Mouse (Mus musculus): ENCODE data around the gene Ell2.
"Not testable (repeated sequence)": the region's sequence is repeated elsewhere in the genome, so short reads cannot be mapped to it uniquely, and the experiment has no call there.

Gene Ell2

DNA sequence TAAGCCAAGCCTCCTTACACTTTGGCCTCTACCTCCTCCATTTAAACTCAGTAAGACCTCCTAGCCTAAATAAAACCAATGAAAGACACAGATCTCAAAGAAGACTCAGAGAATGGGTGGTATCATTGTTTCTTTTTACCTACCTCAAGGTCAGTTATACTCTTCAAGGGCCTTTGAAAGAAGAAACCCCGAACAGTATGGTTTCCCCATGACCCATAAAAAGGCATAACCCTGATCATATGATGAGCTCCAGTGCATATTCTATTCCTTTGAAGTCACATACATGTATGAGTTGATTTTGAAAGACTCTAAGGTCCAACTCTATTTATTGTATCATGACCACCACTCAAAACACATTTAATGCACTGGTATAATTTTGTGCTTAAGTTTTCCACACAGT is at the start of gene Ell2:
Gene Ell2, plus strand, starts transcription at position 301 of the 400 bp plus-strand sequence.
- DNase-seq = no peak

DNA sequence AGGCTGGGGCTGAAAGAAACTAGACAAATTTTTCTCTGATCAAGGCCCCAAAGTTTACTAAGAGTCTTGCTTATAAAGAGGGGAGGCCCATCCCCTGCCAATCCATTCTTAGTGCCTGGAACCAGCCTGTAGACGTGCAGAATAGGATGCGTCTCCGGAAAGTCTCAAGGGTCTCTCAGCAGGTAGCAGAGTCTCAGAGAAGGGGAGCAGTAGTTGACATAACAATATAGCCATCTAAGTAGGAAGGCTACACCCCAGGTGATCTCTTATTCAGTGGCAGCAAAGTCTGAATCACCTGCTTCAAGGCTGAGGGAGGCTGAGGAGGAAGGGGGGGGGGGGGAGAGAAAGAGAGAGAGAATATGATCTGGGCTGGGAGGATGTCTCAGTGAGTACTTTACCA is 21.1 kb upstream of the Ell2 start:
- DNase-seq = no peak

- no peak for DNase-seq
These were observed 19.6 kb upstream of the Ell2 start for GRCm38 (mm10) chr13:75686995-75687394.

DNA sequence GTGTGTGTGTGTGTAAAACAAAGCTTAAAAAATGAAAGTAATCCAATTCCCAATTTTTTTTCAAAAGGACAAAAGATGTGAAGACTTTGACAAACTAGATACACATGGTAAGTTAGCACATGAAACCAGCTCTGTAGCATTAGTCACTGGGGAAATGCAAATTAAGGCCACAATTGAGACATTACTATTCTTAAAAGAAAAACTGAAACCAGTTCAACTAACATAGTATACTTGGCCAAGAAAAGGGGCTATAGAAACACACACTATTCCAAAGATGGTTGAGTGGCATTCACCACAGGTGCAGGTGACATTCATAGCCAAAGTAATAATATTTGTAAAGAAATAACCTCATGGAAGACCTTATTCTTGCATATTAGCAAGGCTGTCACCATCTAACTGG is 14.9 kb upstream of the Ell2 start:
- DNase-seq = no peak

DNA sequence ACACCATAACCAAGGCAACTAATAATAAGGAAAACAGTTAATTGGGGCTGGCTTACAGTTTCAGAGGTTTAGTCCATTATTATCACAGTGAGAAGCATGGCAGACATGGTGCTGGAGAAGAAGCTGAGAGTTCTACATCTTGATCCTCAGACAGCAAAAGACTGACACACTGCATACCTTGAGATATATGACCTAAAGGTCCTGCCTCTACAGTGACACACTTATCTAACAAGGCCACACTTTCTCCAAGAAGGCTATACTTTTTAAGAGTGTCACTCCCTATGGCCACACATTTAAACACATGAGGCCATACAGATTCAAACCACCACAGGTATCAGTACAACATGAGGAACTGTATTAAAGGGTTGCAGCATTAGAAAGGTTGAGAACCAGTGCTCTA is 13.5 kb upstream of the Ell2 start:
- DNase-seq = no peak

- DNase-seq = no peak
These were observed 3.7 kb upstream of the Ell2 start for GRCm38 (mm10) chr13:75702814-75703213.

- DNase-seq = peak; percentile 94
These were observed 592 bp downstream of the Ell2 start for GRCm38 (mm10) chr13:75706882-75707816.

- DNase-seq = peak; percentile 52
These were observed 1.5 kb downstream of the Ell2 start for GRCm38 (mm10) chr13:75707821-75708636.

GRCm38 (mm10) chr13:75708637-75709002 is 2.1 kb downstream of the Ell2 start:
- no peak for DNase-seq

DNA sequence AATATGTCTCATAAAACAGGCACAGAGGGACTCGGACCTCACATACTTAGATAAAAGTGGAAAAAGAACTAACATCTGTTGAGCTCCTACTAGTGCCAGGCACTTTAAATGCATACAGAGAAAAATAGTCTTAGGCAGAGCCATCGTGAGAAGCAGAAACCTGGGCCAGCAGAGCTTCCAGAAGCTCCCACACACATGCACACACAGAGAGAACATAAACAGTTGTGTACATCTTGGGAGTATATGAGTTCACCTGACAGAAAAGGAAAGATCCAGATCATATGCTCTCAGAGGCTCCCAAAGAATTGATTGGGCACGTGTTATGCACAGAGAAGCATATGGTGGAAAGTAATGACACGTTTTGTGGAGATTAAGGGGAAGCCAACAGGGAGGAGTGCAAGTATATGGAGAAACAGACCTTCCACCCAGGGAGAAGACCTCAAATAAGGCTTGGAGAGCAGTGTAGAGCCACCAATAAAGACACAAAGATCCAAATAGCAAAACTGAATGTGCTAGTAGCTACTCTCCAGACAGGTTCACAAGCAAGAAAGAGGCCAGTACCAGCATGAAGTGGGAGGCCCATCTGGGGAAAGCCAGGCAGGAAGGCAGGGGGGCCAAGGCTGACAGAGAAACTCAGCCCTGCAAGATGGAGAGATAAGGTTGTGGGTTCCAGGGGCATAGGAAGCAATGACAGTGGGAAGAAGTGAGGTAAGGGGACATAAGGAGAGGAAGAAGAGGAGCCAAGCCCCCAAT is 2.6 kb downstream of the Ell2 start:
- peak; percentile 18 for DNase-seq

GRCm38 (mm10) chr13:75710152-75710551 is 3.6 kb downstream of the Ell2 start:
- DNase-seq = no peak

DNA sequence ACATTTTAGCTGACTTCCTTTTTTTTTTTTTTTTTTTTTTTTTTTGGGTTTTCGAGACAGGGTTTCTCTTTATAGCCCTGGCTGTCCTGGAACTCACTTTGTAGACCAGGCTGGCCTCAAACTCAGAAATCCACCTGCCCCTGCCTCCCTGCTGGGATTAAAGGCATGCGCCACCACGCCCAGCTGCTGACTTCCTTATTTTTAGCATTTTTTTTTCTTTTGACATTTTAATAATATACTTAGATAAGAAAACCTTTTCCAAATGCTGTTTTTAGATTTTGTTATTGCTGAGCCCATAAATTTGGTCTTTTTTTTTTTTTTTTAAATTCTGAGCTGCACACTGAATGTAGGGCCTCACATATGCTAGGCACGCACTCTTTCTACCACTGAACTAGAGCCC is 5.0 kb downstream of the Ell2 start:
- not testable (repeated sequence) for DNase-seq

DNA sequence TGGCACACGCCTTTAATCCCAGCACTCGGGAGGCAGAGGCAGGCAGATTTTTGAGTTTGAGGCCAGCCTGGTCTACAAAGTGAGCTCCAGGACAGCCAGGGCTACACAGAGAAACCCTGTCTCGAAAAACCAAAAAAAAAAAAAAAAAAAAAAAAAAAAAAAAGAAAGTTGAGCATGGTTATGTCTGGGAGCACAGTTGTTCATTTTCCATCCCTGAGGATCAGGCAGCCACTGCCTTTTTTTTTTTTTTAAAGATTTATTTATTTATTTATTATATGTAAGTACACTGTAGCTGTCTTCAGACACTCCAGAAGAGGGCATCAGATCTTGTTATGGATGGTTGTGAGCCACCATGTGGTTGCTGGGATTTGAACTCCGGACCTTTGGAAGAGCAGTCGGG is 6.0 kb downstream of the Ell2 start:
- DNase-seq = not testable (repeated sequence)

- no peak for DNase-seq
These were observed 7.8 kb downstream of the Ell2 start for GRCm38 (mm10) chr13:75714407-75714806.

DNA sequence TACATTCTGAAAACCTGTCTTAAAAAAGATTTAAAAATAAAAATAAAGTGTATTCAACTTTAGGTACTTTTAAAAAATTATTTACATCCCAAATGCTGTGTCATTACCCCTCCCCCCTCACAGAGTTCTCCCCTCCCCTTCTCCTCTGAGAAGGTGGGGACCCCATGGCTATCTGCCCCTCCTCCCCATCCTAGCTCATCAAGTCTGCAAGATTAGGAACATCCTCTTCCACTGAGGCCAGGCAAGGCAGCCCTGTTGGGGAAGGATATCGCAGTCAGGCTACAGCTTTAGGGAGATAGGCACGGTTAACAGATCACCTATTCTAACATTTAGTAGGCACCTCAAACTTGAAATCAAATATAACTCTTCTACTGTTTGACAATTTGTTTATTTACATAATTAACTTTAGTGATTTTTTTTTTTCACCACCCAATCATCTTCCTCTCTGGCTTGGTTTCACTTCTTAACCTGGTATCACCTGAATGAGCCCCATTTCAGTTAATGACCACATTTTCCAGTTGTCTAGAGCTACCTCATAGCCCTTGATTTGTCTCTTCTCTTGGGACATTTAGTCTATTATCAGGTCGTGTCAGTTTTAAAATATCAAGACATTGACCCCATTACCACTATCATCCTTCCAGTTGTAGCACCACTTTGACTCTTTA is 11.2 kb downstream of the Ell2 start:
- DNase-seq = no peak

GRCm38 (mm10) chr13:75718376-75718775 is 11.8 kb downstream of the Ell2 start:
- no peak for DNase-seq

- DNase-seq = no peak
These were observed 13.1 kb downstream of the Ell2 start for GRCm38 (mm10) chr13:75719645-75720044.

GRCm38 (mm10) chr13:75726569-75727373 is 20.2 kb downstream of the Ell2 start:
- peak; percentile 42 for DNase-seq

DNA sequence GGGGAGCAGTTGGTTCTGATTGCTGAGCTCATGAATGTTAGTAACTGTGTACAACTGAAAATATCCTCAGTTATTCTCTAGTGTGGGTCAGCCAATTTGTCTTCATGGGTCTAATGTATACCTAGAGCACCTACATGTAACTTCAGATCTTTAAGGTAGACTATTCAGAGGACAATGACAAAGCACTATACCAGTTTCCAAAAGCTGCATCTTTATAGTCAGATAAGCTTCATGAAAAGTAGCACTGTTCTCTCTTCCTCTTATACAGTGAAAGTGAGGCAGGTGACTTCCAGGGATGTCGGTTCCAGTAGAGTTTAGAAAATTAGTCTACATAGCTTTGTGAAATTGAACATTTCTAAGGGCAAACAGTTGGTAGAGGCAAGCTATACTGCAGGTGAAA is 21.4 kb downstream of the Ell2 start:
- DNase-seq = no peak

- no peak for DNase-seq
These were observed 23.3 kb downstream of the Ell2 start for GRCm38 (mm10) chr13:75729834-75730233.

DNA sequence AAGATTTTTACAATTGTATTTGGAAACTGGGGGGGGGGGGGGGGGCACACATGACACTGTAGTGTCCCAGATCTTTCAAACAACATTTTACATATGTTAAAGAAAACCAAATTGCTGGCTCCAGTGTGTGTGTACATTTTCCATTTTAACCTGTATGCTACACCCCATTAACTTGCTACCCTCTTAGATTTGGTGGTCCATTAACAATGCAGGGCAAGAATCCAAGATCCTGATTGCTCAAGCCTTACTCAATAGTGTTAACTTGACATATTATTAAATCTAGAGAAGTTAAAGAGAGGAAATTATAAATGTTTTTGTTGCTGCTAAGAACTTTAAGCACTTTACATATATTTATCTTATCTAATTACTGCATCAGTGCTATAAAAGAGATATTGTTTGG is 24.2 kb downstream of the Ell2 start:
- no peak for DNase-seq

Measured in layer of hippocampus, adult 9-11 months (tissue).